Mouse (Mus musculus) ovary, postnatal 10 days (tissue): ENCODE measurements around the gene Stk39.

Experiments
- DNase-seq: peaks from one replicate; pipeline ENCODE4 v3.0.0; 2022; ENCODE audit warnings: low spot score

Gene Stk39

GRCm38 (mm10) chr2:68420223-68420622, 51.8 kb downstream of the Stk39 start:
- DNase-seq: no peak

- no peak for DNase-seq
Measured at GRCm38 (mm10) chr2:68419746-68420145, 52.3 kb downstream of the Stk39 start.

GRCm38 (mm10) chr2:68419165-68419564, 52.9 kb downstream of the Stk39 start:
- no peak for DNase-seq

- DNase-seq: no peak
Measured at GRCm38 (mm10) chr2:68417081-68417480, 55.0 kb downstream of the Stk39 start.

- DNase-seq: no peak
Measured at GRCm38 (mm10) chr2:68415691-68416090, 56.4 kb downstream of the Stk39 start.

GRCm38 (mm10) chr2:68412149-68412548, 59.9 kb downstream of the Stk39 start:
- no peak for DNase-seq

- no peak for DNase-seq
Measured at GRCm38 (mm10) chr2:68411201-68411600, 60.9 kb downstream of the Stk39 start.

GRCm38 (mm10) chr2:68409640-68410215, 62.3 kb downstream of the Stk39 start:
- no peak for DNase-seq

- no peak for DNase-seq
Measured at GRCm38 (mm10) chr2:68408271-68408980, 63.6 kb downstream of the Stk39 start.

GRCm38 (mm10) chr2:68407179-68407950, 64.7 kb downstream of the Stk39 start:
- no peak for DNase-seq

- DNase-seq: no peak
Measured at GRCm38 (mm10) chr2:68406571-68407074, 65.4 kb downstream of the Stk39 start.

GRCm38 (mm10) chr2:68405163-68405715, 66.8 kb downstream of the Stk39 start:
- DNase-seq: no peak

GRCm38 (mm10) chr2:68404274-68405162, 67.5 kb downstream of the Stk39 start:
- DNase-seq: no peak

GRCm38 (mm10) chr2:68393611-68394549, 78.2 kb downstream of the Stk39 start:
- no peak for DNase-seq

- no peak for DNase-seq
Measured at GRCm38 (mm10) chr2:68387824-68388582, 84.1 kb downstream of the Stk39 start.

GRCm38 (mm10) chr2:68386313-68386863, 85.7 kb downstream of the Stk39 start:
- no peak for DNase-seq

GRCm38 (mm10) chr2:68385654-68386312, 86.3 kb downstream of the Stk39 start:
- DNase-seq: no peak

GRCm38 (mm10) chr2:68383964-68384363, 88.1 kb downstream of the Stk39 start:
- no peak for DNase-seq
